Mouse (Mus musculus) B cell, adult 67 days (primary cell): ENCODE measurements around the gene Tas2r102. TPM values are rescaled to one million over a fixed set of nuclear protein-coding genes. Genes with fewer than 3 reads are reported as not detected.

Experiments
- total RNA-seq, 2 experiments: library from RNA; stranded (reverse); gene quantifications; 4 replicates each; pipeline ENCODE4 v1.2.4; 2023

Gene Tas2r102
- not detected for total RNA-seq

DNA sequence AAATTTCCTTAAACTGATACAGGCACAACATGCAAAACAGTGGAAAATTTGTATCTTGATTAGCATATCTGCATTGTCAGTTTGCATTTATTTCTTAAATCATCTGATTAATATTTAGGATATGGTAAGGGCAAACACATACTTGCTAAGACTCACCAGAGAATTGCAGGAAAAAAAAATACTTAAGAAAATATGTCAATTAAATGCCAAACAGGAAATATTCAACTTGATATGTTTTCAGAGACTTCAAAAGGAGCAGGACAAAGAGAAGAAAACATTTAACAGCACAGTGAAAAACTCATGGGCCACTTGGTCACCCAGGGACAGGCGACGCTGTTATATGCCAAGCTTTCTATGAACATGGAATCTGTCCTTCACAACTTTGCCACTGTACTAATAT lies at the start of gene Tas2r102:
Gene Tas2r102, plus strand, starts transcription at position 301 of the 400 bp plus-strand sequence.

DNA sequence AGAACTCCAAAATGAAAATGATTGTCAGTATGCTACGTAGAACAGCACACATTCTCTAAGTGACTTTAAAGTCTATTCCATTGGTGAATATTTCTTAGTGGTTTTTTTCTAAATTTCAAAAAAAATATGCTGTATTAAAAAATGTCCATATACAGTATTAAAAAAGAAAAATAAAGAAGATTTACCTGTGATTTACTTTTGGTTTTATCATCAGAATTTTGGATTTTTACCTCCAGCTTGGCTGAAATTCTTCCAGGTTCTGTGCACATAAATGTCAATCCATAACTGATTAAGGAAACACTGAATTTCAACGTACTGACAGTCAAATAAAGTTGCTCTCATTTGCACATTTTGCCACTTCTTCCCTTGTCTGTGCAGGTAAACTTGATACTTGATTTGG lies 24.0 kb upstream of the Tas2r102 start, which contains the start of gene Tas2r115:
Gene Tas2r115, minus strand, starts transcription at position 101 of the 400 bp plus-strand sequence.

DNA sequence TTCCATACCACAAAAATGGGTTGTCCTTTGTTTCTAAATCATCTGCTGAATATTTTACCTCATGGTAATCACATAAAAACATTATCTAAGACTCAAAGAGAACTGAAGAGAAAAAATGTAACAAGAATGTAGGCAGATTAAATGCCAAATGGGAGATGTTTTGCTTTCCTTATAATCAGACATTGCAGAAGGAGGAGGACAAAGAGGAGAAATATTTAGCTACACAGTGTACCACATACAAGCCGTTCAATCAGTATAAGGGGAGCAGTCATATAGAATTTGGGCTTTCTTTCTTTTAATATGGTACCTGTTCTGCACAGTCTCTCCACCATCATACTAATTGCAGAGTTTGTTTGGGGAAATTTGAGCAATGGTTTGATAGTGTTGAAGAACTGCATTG lies 7.5 kb upstream of the Tas2r102 start, which contains the start of gene Tas2r124:
Gene Tas2r124, plus strand, starts transcription at position 301 of the 400 bp plus-strand sequence.

DNA sequence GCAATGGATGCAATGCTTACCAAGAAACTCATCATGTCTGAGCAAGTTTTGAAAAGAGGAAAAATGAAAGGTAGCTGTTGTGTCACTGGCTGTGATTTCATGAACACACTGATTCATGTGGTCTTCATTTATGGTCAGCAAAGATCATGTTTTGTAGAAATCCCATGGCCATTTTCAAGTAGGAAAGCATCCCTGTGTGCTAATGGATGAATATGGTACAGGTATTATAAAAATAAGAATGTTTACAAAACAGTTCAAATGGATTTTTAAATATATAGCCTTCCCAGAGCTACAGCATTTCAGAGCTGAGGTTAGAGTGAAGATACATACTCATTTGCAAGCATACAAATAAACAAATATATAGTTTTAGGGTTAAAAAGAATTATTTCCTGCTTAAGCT lies 16.1 kb downstream of the Tas2r102 start, which contains the start of gene Tas2r136:
Gene Tas2r136, minus strand, starts transcription at position 101 of the 400 bp plus-strand sequence.

DNA sequence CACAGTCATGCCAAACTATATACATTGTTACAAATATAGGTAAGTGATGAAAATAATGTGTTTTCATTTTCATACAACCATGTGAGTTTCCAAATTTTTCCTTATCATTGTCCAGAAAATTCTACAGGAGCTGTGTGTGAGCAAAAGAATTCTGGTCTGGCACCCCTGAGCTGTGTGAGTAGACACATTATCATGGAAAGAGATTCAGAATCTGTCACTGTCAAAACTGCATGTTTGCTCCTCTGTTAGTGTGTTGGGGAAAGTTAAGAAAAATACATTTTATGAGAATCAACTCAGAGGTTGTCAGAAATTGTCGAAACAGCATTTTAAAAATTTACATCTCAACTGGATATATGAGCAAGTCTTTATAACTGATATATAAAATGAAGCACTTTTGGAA lies 40.6 kb downstream of the Tas2r102 start, which contains the start of gene Tas2r117:
Gene Tas2r117, plus strand, starts transcription at position 301 of the 400 bp plus-strand sequence.

Other genes with a start within 250 kb of the Tas2r102 start
- gene Prh1, start 192.3 kb upstream of the Tas2r102 start, total RNA-seq, result not detected
- gene Prp2, start 166.2 kb upstream of the Tas2r102 start, total RNA-seq, result not detected
- gene A630073D07Rik, start 110.6 kb upstream of the Tas2r102 start, total RNA-seq, result not detected
- gene Tas2r120, start 105.2 kb upstream of the Tas2r102 start, total RNA-seq, result not detected
- gene Tas2r121, start 61.1 kb upstream of the Tas2r102 start, total RNA-seq, result not detected
- not detected for gene Tas2r122, start 50.2 kb upstream of the Tas2r102 start, total RNA-seq
- gene Tas2r115, start 24.1 kb upstream of the Tas2r102 start, total RNA-seq, result not detected
- not detected for gene Tas2r124, start 7.4 kb upstream of the Tas2r102 start, total RNA-seq
- gene Tas2r136, start 16.0 kb downstream of the Tas2r102 start, total RNA-seq, result not detected
- gene Tas2r117, start 40.7 kb downstream of the Tas2r102 start, total RNA-seq, result not detected
- gene Tas2r123, start 85.0 kb downstream of the Tas2r102 start, total RNA-seq, result not detected
- not detected for gene Tas2r116, start 93.3 kb downstream of the Tas2r102 start, total RNA-seq
- not detected for gene Tas2r110, start 105.9 kb downstream of the Tas2r102 start, total RNA-seq
- not detected for gene Tas2r113, start 130.9 kb downstream of the Tas2r102 start, total RNA-seq
- not detected for gene Tas2r125, start 147.5 kb downstream of the Tas2r102 start, total RNA-seq
- not detected for gene Tas2r129, start 189.0 kb downstream of the Tas2r102 start, total RNA-seq
- gene Tas2r131, start 195.8 kb downstream of the Tas2r102 start, total RNA-seq, result not detected
- not detected for gene Tas2r109, start 218.8 kb downstream of the Tas2r102 start, total RNA-seq